Mouse (Mus musculus) gastrocnemius, adult 18-20 months (tissue): ENCODE data around the gene Hsd17b6. TPM values are rescaled to one million over a fixed set of nuclear protein-coding genes. Genes with fewer than 3 reads are reported as not detected.
A peak's percentile ranks its signal among the peaks of the same experiment; 100 is the strongest.

Experiments
- DNase-seq: peaks from one replicate; pipeline ENCODE4 v3.0.0; 2021; ENCODE audit warnings: low spot score
- total RNA-seq, 2 experiments: library from RNA; stranded (reverse); gene quantifications; 2 replicates each; pipeline ENCODE4 v1.2.3; 2021

Gene Hsd17b6
- total RNA-seq, 2 experiments from 2014 or later, result not detected

GRCm38 (mm10) chr10:128008207-128008889, 937 bp upstream of the Hsd17b6 start:
- DNase-seq, result peak; percentile 82

GRCm38 (mm10) chr10:128005479-128005878, 1.9 kb downstream of the Hsd17b6 start:
- no peak for DNase-seq

DNA sequence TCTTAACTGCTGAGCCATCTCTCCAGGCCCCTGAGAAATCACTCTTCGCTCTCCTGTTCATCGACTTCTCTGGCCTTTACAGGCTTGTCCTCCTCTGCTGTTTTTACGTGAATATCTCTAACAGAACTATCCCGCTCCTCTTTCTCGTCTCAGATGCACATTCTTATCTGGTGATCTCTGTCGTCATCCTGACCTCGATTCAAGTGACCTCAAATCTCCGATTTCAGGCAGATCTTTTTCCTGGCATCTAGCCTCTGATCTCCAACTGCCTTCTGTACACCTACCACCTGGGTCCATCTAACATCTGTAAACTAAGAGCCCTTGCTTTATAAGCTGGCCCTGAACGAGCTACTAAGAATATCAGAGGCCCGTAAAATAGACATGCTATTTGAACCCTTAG, 2.5 kb downstream of the Hsd17b6 start:
- no peak for DNase-seq

DNA sequence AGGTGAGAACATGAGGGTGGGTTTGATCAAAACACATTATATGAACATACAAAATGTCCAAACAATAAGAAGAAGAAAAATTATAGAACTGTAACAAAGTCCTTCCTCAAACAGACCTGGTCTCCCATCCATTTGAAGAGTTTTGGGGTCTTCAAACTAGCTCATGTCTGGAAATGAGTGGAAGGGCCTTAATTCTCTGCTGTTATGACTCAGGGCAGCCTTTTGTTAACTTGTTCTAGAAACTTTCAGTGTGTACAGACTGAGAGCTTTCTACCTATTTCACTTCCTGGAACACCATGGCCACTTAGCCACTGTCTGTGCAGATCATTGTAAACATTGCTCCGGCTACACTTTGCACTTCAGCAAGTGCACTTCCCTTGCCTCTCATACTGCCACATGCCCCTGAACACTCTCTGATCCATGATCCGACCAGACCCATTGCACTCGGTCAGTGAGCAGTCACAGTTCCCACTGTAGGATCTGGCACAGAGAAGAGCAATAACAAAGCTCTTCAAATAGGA, 4.1 kb downstream of the Hsd17b6 start:
- no peak for DNase-seq

DNA sequence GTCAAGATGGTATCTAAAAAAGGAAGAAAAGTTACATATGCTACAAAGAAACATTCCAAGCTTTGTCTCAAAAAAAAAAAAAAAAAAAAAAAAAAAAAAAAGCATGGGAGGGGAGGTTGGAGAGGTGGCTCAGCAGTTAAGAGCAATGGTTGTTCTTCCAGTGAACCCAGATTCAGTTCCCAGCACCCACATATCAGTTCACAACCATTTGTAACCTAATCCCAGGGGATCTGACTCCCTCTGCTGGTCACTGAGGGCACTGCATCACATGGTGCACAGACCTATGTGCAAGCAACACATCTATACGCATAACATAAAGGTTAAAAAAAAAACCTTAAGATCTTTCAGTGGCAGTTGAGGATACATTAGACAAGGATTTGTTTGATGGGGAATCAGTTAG, 9.2 kb downstream of the Hsd17b6 start:
- no peak for DNase-seq

DNA sequence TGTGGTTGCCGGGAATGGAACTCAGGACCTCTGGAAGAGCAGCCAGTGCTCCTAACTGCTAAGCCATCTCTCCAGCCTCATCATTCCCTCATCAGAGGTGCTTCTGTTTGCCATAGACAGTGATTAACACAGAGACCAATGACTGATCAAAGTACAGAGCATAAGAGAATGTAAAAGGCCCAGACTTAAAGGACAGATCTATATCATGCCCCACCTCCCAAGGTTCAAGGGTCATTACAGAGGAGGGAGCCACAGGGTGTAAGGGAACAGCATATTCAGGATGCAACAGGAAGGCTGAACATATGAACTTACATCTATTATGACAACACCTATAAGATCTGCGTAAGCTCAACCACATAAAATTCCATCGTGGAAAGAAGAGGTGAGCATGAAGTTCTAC, 10.7 kb downstream of the Hsd17b6 start:
- DNase-seq, result no peak

GRCm38 (mm10) chr10:127985601-127986000, 21.8 kb downstream of the Hsd17b6 start:
- no peak for DNase-seq

- DNase-seq, result no peak
These were observed 22.8 kb downstream of the Hsd17b6 start for GRCm38 (mm10) chr10:127984650-127985049.

GRCm38 (mm10) chr10:127975503-127975902, 31.9 kb downstream of the Hsd17b6 start:
- no peak for DNase-seq

- no peak for DNase-seq
These were observed 33.3 kb downstream of the Hsd17b6 start for GRCm38 (mm10) chr10:127974062-127974461.

DNA sequence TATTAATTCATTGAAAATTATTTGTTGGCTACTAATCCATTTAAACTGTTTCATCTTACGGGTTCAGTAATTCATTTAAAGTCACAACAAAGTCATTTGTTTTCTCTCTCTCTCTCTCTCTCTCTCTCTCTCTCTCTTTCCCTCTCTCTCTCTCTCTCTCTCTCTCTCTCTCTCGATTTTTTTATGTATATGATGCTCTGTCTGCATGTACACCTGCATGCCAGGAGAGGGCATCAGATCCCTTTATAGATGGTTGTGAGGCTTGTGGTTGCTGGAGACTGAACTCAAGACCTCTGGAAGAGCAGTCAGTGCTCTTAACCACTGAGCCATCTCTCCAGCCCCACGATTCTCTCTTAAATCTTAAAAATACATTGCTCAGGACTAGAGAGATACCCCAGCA, 36.3 kb downstream of the Hsd17b6 start:
- no peak for DNase-seq

- no peak for DNase-seq
These were observed 37.0 kb downstream of the Hsd17b6 start for GRCm38 (mm10) chr10:127970359-127970831.

- DNase-seq, result no peak
These were observed 37.6 kb downstream of the Hsd17b6 start for GRCm38 (mm10) chr10:127969820-127970219.

DNA sequence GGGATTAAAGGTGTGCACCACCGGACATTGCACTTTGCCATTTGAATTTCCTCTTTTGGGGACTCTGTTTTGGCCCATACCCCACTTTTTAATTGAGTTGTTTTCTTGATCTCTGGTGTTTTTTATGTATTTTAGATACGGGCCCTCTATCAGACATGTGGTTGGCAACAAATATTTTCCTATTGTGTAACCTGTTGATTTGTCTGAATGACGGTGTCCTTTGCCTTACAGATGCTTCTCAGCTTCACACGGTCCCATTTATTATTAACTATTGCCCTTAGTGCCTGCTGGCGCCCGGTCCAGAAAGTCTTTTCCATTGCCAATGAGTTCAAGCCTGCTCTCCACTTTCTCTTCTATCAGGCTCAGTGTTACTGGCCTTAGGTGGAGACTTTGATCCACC, 40.9 kb downstream of the Hsd17b6 start:
- no peak for DNase-seq

- no peak for DNase-seq
These were observed 43.4 kb downstream of the Hsd17b6 start for GRCm38 (mm10) chr10:127964004-127964403.

- DNase-seq, result no peak
These were observed 45.0 kb downstream of the Hsd17b6 start for GRCm38 (mm10) chr10:127962451-127962850.

DNA sequence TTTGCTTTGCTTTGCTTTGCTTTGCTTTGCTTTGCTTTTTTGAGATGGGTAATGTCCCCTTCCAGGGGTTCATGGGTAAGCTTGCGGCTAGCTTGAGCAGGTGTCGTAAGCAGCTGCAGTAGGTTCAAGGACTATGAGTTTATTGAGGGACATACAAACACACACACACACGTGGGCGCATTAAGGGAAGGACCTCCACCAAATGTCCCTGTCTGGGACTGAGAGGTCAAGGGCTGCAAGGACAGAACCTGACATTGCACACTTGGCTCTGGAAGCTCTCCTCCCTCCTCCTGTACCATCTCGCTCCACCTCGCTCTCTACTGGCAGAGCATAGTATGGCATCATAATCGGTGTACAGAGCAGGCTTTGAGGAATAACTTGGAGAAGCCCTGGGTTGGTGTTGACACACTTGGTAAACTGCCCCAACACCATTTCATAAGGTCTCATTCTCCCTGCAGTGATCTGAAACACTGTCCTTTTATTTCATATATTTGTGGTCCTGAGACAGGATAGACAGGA, 48.2 kb downstream of the Hsd17b6 start:
- DNase-seq, result no peak

DNA sequence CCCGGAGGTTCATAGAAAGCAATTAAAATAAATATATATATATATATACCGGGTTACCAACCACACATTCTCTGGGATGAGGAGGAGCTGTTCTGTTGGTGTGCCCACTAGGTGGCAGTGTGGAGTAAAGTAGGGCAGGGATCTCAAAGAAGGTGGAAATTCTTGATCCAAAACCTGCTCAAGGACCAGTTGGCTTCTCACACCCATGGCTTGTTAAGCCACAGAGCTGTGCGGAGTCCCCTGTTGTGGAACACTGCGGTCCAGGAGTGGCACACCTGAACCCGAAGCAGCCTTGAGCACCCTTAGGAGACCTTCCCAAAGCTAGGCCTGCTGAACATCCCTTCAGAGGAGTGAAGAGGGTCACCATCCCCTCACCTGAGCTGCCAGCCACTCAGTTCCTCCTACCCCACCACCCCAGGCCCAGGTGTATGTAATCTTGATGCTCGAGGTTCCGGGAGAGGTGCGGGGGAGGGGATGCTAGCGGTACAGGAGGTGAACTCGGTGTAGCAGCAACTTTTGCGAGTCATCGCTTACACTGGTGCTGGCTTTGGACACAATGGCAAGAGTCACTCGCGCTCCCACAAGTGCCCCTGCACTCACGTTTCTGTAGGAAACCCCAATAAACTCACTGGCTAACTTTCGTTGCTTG, 51.1 kb downstream of the Hsd17b6 start:
- peak; percentile 71 for DNase-seq

DNA sequence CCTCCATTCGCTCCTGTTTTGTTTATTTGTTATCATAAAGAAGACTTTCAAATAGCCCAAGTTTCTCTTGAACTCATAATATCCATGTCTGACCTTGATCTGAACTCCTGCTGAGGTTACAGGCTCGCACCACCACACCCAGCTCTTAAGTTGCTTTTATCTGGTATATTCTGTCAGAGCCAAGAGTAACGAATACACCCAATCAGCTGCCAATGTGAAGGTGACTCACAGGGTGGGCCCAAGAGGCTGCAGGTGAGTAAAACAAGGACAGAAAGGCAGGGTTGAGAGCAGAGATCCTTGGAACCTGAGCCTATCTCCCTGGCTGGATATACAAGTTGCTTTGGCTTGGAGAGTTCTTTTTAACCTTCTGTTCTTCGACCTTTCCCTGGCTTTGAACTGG, 52.4 kb downstream of the Hsd17b6 start:
- DNase-seq, result no peak

GRCm38 (mm10) chr10:127951821-127952220, 55.6 kb downstream of the Hsd17b6 start:
- DNase-seq, result no peak

DNA sequence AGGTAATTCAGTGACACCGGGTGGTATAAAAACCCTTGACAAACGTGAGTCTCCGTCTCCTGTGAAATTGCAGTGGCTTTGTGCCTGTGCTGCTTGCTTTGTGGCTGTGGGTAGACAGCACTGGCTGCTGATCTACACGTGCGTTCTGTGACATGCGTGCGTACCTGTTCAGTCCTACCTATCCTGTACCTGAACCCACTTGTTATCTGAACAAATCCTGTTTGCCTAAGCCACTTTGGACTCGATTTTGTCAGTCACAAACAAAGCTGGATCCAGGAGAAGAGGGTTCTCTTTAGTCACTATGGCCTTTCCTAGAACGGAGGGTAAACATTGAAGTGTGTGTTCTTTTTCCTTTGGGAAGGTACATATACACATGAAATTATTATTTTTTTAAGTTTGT, 56.0 kb downstream of the Hsd17b6 start:
- DNase-seq, result no peak

- no peak for DNase-seq
These were observed 57.7 kb downstream of the Hsd17b6 start for GRCm38 (mm10) chr10:127949596-127950130.
